Mouse (Mus musculus): ENCODE measurements around the gene Trim71. TPM values are rescaled to one million over a fixed set of nuclear protein-coding genes. Genes with fewer than 3 reads are reported as not detected.

Gene Trim71
- polyA plus RNA-seq, 1 experiment from 2014 or later: 3.1 TPM

GRCm38 (mm10) chr9:114471892-114472291, 92.3 kb downstream of the Trim71 start:
- H3K9ac ChIP-seq (ENCODE audit: low read depth, low read length): no peak overlapping the region
- ATAC-seq (replicated peaks; ENCODE audit: low FRiP score): no peak
- no peak overlapping the region for H3K27ac ChIP-seq (ENCODE audit: low read depth, low read length)
- H3K4me1 ChIP-seq (replicated peaks; ENCODE audit: control insufficient read depth, insufficient read depth, low read length): peaks cover 8% of the 10 kb centered on the region; the same call in 1 of the 2 replicates
- H3K27me3 ChIP-seq (replicated peaks; ENCODE audit: control insufficient read depth, insufficient read depth, low read length): no peaks in the 10 kb centered on the region
- no peak for DNase-seq (ENCODE audit: low spot score)
- H3K4me3 ChIP-seq (ENCODE audit: low read depth, low read length): no peak overlapping the region
- no peaks in the 10 kb centered on the region; the same call in 1 of the 2 replicates for H3K36me3 ChIP-seq (ENCODE audit: control insufficient read depth, insufficient read depth, low read length)
- no peak overlapping the region for H3K4me2 ChIP-seq
- WGBS: 83% methylated on average over 7 of the region's 7 CpGs
- no peaks in the 10 kb centered on the region for H3K9me3 ChIP-seq (ENCODE audit: control insufficient read depth, low read length)

- H3K36me3 ChIP-seq (ENCODE audit: control insufficient read depth, insufficient read depth, low read length): peaks cover 2% of the 10 kb centered on the region; the same call in 1 of the 2 replicates
- H3K4me1 ChIP-seq (replicated peaks; ENCODE audit: control insufficient read depth, insufficient read depth, low read length): peaks cover 14% of the 10 kb centered on the region
- H3K9ac ChIP-seq (ENCODE audit: low read depth, low read length): no peak overlapping the region
- H3K4me2 ChIP-seq: no peak overlapping the region
- H3K27ac ChIP-seq (ENCODE audit: low read depth, low read length): no peak overlapping the region
- 93% methylated on average over 4 of the region's 4 CpGs for WGBS
- H3K9me3 ChIP-seq (ENCODE audit: control insufficient read depth, low read length): no peaks in the 10 kb centered on the region
- H3K27me3 ChIP-seq (replicated peaks; ENCODE audit: control insufficient read depth, insufficient read depth, low read length): no peaks in the 10 kb centered on the region
- ATAC-seq (replicated peaks; ENCODE audit: low FRiP score): no peak
- no peak for DNase-seq (ENCODE audit: low spot score)
- no peak overlapping the region for H3K4me3 ChIP-seq (ENCODE audit: low read depth, low read length)
These were observed 95.5 kb downstream of the Trim71 start for GRCm38 (mm10) chr9:114468701-114469100.

GRCm38 (mm10) chr9:114468217-114468616, 96.0 kb downstream of the Trim71 start:
- Histone ChIP-seq H3K36me3 (ENCODE audit: control insufficient read depth, insufficient read depth, low read length) (peaks cover 2% of the 10 kb centered on the region; the same call in 1 of the 2 replicates), H3K9me3 (ENCODE audit: control insufficient read depth, low read length) (no peaks in the 10 kb centered on the region), H3K4me1 (replicated peaks; ENCODE audit: control insufficient read depth, insufficient read depth, low read length) (peaks cover 14% of the 10 kb centered on the region), H3K4me2 (no peak overlapping the region), H3K27me3 (replicated peaks; ENCODE audit: control insufficient read depth, insufficient read depth, low read length) (no peaks in the 10 kb centered on the region), H3K9ac (ENCODE audit: low read depth, low read length) (no peak overlapping the region), H3K27ac (ENCODE audit: low read depth, low read length) (no peak overlapping the region), H3K4me3 (ENCODE audit: low read depth, low read length) (no peak overlapping the region)
- DNase-seq (ENCODE audit: low spot score) (no peak), ATAC-seq (replicated peaks; ENCODE audit: low FRiP score) (peak; percentile 73)
- 70% methylated on average over 5 of the region's 5 CpGs for whole genome bisulfite sequencing

GRCm38 (mm10) chr9:114466871-114467270, 97.3 kb downstream of the Trim71 start:
- Histone ChIP-seq H3K4me1 (replicated peaks; ENCODE audit: control insufficient read depth, insufficient read depth, low read length) (peaks cover 14% of the 10 kb centered on the region), H3K27ac (ENCODE audit: low read depth, low read length) (no peak overlapping the region), H3K9ac (ENCODE audit: low read depth, low read length) (no peak overlapping the region), H3K9me3 (ENCODE audit: control insufficient read depth, low read length) (no peaks in the 10 kb centered on the region), H3K36me3 (ENCODE audit: control insufficient read depth, insufficient read depth, low read length) (peaks cover 2% of the 10 kb centered on the region; the same call in 1 of the 2 replicates), H3K4me2 (no peak overlapping the region), H3K27me3 (replicated peaks; ENCODE audit: control insufficient read depth, insufficient read depth, low read length) (no peaks in the 10 kb centered on the region), H3K4me3 (ENCODE audit: low read depth, low read length) (no peak overlapping the region)
- 57% methylated on average over 7 of the region's 7 CpGs for WGBS
- peak; percentile 85 for ATAC-seq (replicated peaks; ENCODE audit: low FRiP score)
- no peak for DNase-seq (ENCODE audit: low spot score)

- 63% methylated on average over 6 of the region's 6 CpGs for WGBS
- Histone ChIP-seq H3K9ac (ENCODE audit: low read depth, low read length) (no peak overlapping the region), H3K27me3 (replicated peaks; ENCODE audit: control insufficient read depth, insufficient read depth, low read length) (no peaks in the 10 kb centered on the region), H3K36me3 (ENCODE audit: control insufficient read depth, insufficient read depth, low read length) (peaks cover 2% of the 10 kb centered on the region; the same call in 1 of the 2 replicates), H3K9me3 (ENCODE audit: control insufficient read depth, low read length) (no peaks in the 10 kb centered on the region), H3K4me2 (no peak overlapping the region), H3K27ac (ENCODE audit: low read depth, low read length) (no peak overlapping the region), H3K4me3 (ENCODE audit: low read depth, low read length) (no peak overlapping the region), H3K4me1 (replicated peaks; ENCODE audit: control insufficient read depth, insufficient read depth, low read length) (peaks cover 14% of the 10 kb centered on the region)
- DNase-seq (ENCODE audit: low spot score) (no peak), ATAC-seq (replicated peaks; ENCODE audit: low FRiP score) (no peak)
These were observed 98.7 kb downstream of the Trim71 start for GRCm38 (mm10) chr9:114465442-114465841.

- Histone ChIP-seq H3K4me2 (no peak overlapping the region), H3K9ac (ENCODE audit: low read depth, low read length) (no peak overlapping the region), H3K4me3 (ENCODE audit: low read depth, low read length) (no peak overlapping the region), H3K36me3 (ENCODE audit: control insufficient read depth, insufficient read depth, low read length) (peaks cover 2% of the 10 kb centered on the region; the same call in 1 of the 2 replicates), H3K27me3 (replicated peaks; ENCODE audit: control insufficient read depth, insufficient read depth, low read length) (no peaks in the 10 kb centered on the region), H3K9me3 (ENCODE audit: control insufficient read depth, low read length) (no peaks in the 10 kb centered on the region), H3K27ac (ENCODE audit: low read depth, low read length) (no peak overlapping the region), H3K4me1 (replicated peaks; ENCODE audit: control insufficient read depth, insufficient read depth, low read length) (peaks cover 12% of the 10 kb centered on the region)
- WGBS: 89% methylated on average over 7 of the region's 7 CpGs
- DNase-seq (ENCODE audit: low spot score) (no peak), ATAC-seq (replicated peaks; ENCODE audit: low FRiP score) (no peak)
These were observed 101.6 kb downstream of the Trim71 start for GRCm38 (mm10) chr9:114462569-114462968.

- Histone ChIP-seq H3K4me2 (no peak overlapping the region), H3K4me3 (ENCODE audit: low read depth, low read length) (no peak overlapping the region), H3K4me1 (replicated peaks; ENCODE audit: control insufficient read depth, insufficient read depth, low read length) (no peaks in the 10 kb centered on the region), H3K9ac (ENCODE audit: low read depth, low read length) (no peak overlapping the region), H3K27ac (ENCODE audit: low read depth, low read length) (no peak overlapping the region), H3K9me3 (ENCODE audit: control insufficient read depth, low read length) (no peaks in the 10 kb centered on the region), H3K36me3 (ENCODE audit: control insufficient read depth, insufficient read depth, low read length) (no peaks in the 10 kb centered on the region; the same call in 1 of the 2 replicates), H3K27me3 (replicated peaks; ENCODE audit: control insufficient read depth, insufficient read depth, low read length) (no peaks in the 10 kb centered on the region)
- 74% methylated on average over 3 of the region's 3 CpGs for WGBS
- DNase-seq (ENCODE audit: low spot score): no peak
- no peak for ATAC-seq (replicated peaks; ENCODE audit: low FRiP score)
These were observed 105.7 kb downstream of the Trim71 start for GRCm38 (mm10) chr9:114458436-114458835.

Other genes with a start within 250 kb of the Trim71 start
- gene Bcl2a1c, start 234.2 kb downstream of the Trim71 start, polyA plus RNA-seq (2014; fragmentation: Nextera tagmentation; extraction: Ambion mirVana): not detected in 2 replicates
- gene Crtap, start 173.7 kb downstream of the Trim71 start, polyA plus RNA-seq (2014; fragmentation: Nextera tagmentation; extraction: Ambion mirVana): 45.7 and 46.8 TPM in 2 replicates
- gene Glb1, start 163.3 kb downstream of the Trim71 start, polyA plus RNA-seq (2014; fragmentation: Nextera tagmentation; extraction: Ambion mirVana): 26.4 and 28.8 TPM in 2 replicates
- gene Tmppe, start 163.3 kb downstream of the Trim71 start, polyA plus RNA-seq (2014; fragmentation: Nextera tagmentation; extraction: Ambion mirVana): 5.3 and 5.7 TPM in 2 replicates
- gene Ccr4, start 59.5 kb downstream of the Trim71 start, polyA plus RNA-seq (2014; fragmentation: Nextera tagmentation; extraction: Ambion mirVana): not detected in 2 replicates
- gene C130032M10Rik, start 48.7 kb downstream of the Trim71 start, polyA plus RNA-seq (2014; fragmentation: Nextera tagmentation; extraction: Ambion mirVana): 0.30 TPM in 1 of 2 replicates, not detected in the other
- gene Cnot10, start 75.8 kb upstream of the Trim71 start, polyA plus RNA-seq (2014; fragmentation: Nextera tagmentation; extraction: Ambion mirVana): 52.8 and 57.7 TPM in 2 replicates
- gene Dync1li1, start 124.4 kb upstream of the Trim71 start, polyA plus RNA-seq (2014; fragmentation: Nextera tagmentation; extraction: Ambion mirVana): 47.3 and 51.8 TPM in 2 replicates
- 36.6 and 40.6 TPM in 2 replicates for gene Cmtm6, start 166.7 kb upstream of the Trim71 start, polyA plus RNA-seq (2014; fragmentation: Nextera tagmentation; extraction: Ambion mirVana)
- gene Cmtm7, start 217.5 kb upstream of the Trim71 start, polyA plus RNA-seq (2014; fragmentation: Nextera tagmentation; extraction: Ambion mirVana): 93.7 and 99.4 TPM in 2 replicates

Measured in liver, embryonic 11.5 days (tissue).